Mouse (Mus musculus) lung, adult 2 months (tissue): Measurements from ENCODE around the gene Sult6b2.

ENCODE experiments used
- CTCF ChIP-seq: fragments of 200-500 bp; IDR thresholded peaks from 2 replicates; pipeline ENCODE4 v1.5.1; 2011; ENCODE audit warnings: mild to moderate bottlenecking, low read length, control low read depth; ENCODE audit not compliant: insufficient read depth
- POLR2A ChIP-seq: fragments of 200-500 bp; IDR thresholded peaks from 2 replicates; pipeline ENCODE4 v1.6.1; 2011; ENCODE audit warnings: low read depth, mild to moderate bottlenecking, control low read depth, low read length, borderline replicate concordance; ENCODE audit errors: extremely low read depth

DNA sequence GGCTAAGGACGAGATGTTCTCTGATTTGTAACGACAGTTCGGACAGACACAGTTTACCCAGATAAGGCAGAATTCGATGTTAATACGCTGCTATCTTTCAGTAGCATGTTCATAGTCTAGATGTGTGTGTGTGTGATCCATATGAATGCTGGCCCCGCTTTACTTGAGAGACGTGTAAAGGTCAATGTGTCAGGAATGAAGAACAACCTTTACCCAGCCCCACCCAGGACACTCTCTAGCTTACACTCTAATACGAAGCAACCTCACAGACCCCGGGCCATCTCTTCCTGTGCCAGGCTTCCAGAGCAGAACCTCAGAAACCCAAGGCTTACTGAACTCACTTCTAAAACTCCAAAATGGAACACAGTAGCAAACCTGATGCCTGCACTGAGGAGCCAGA lies 5.5 kb downstream of the Sult6b2 start:
- TF ChIP-seq POLR2A (no peak), CTCF (no peak)
